Mouse (Mus musculus) bone marrow, adult 2 months (tissue): ENCODE data around the gene Gtf2h3.

Source experiments
- CTCF ChIP-seq: fragments of 200-500 bp; IDR thresholded peaks from 2 replicates; pipeline ENCODE4 v1.5.1; 2011; ENCODE audit warnings: low read length, control low read depth; ENCODE audit not compliant: control insufficient read depth, insufficient read depth
- POLR2A ChIP-seq: fragments of 200-500 bp; IDR thresholded peaks from 2 replicates; pipeline ENCODE4 v1.6.1; 2011; ENCODE audit warnings: low read depth, mild to moderate bottlenecking, control low read depth, low read length, borderline replicate concordance; ENCODE audit not compliant: control insufficient read depth

DNA sequence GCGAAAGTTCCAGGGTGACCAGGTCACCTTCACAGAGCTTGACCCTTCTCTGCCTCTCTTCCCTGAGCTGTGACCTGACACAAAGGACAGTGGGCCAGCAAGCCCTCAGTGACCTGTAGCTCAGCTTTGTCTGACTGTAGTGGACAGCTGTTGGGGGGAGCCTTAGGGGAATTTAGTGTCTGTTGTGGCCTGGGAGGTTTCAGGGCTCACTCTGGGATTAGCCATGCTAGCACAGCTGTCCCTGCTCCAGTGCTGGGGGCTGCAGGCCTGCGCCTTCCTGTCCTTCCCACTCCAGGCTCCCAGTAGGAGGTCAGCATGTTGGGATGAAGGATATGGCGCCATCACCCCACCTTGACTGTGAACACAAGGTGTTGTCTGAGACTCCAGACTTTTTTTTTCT is 57.2 kb downstream of the Gtf2h3 start:
- TF ChIP-seq CTCF (no peak), POLR2A (no peak)
